Mouse (Mus musculus) brain, adult 2 months (tissue): ENCODE results near the gene Fsd1.

Source experiments
- DNase-seq: peaks from one replicate; pipeline ENCODE4 v3.0.0; 2011; ENCODE audit warnings: low read depth, low spot score

Gene Fsd1

DNA sequence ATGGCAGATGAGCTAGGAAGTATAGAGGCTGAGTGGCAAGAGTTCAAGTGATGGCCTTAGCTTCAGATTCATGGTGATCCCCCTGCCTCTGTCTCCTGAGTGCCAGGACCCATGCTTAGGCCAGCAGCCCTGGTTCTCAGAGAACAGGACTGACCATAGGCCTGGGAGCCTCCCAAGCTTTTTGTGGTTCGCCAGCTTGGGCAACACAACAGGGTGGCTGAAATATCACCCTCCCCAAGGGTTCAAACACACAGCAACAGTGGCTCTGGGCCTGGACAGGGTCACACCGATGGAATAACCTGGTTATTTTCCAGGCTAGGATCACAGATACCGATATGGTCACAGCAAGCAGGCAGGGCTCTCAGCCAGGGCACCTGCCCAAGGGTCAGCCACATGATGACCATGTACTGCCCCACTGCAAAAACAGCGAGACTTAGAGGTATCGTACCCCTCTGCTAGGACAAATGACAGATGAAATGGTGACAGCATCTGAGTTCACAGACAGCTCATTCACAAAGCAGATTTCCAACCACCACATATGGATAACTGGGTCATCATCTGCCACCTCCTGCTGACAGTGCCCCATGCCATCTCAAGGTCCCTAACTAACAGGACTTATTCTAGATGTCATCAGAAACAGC, 41.6 kb downstream of the Fsd1 start:
- peak; percentile 84 for DNase-seq

DNA sequence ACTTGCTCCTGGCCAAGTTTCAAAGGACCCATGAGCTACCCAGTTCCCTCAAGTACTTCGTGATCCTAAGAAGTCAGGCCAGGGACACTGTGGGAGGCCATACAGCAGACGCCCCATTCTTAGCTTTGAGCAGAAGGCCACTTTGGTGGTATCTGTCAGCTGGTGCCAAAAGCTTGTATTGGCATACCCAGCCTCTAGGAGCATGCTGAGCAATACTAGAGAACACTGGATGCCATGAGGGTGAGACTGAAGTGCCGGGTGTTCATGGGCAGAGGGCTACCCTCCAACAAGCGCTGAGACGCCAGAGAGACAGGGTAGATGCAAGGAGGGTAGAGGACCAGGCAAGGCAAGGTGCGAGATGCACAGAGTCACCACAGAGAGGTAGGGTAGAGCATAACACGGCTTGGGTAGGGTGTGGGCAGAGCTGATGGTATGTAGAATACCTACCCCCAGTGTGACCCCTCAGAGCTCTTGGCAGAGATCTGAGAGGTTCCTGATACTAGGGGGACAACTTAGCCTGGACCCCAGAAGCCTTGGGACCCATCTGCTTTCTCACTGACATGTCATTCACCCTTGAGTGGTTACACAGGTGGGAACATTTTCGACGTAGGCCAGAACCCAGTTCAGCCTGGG, 44.0 kb downstream of the Fsd1 start:
- DNase-seq = peak; percentile 27

DNA sequence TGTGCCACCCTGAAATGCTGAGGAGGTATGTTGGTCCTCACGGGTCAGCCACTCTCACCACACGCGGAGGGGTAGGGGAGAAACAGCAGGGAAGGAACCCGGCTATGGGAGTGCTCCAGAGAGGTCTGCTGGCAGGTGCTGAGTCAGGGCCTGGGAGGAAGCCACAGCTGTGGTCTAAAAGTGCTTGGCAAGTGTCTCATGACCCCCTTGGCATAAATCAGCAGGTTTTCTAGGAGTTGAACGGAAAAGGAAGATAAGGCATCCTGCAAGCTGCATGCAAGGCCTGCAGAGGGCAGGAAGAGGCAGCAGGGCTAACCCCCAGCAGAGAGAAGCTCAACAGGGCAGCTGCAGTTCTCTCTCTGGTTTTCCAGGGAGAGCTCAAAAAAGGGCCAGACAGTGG, 44.6 kb downstream of the Fsd1 start:
- DNase-seq = peak; percentile 62

DNA sequence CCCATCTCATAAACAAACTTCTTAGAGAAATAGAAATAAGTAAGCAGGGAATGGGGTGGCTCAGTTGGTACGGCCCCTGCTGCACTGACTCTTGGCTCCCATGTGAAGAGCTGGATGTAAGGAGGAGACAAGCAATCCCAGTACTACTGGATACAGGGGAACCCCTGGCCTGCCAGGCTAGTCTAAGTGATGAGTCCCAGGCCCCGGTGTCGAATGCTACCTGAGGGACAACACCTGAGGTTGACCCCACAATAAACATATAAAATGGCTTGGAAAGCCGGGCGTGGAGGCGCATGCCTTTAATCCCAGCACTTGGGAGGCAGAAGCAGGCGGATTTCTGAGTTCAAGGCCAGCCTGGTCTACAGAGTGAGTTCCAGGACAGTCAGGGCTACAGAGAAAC, 45.1 kb downstream of the Fsd1 start:
- DNase-seq = no peak

DNA sequence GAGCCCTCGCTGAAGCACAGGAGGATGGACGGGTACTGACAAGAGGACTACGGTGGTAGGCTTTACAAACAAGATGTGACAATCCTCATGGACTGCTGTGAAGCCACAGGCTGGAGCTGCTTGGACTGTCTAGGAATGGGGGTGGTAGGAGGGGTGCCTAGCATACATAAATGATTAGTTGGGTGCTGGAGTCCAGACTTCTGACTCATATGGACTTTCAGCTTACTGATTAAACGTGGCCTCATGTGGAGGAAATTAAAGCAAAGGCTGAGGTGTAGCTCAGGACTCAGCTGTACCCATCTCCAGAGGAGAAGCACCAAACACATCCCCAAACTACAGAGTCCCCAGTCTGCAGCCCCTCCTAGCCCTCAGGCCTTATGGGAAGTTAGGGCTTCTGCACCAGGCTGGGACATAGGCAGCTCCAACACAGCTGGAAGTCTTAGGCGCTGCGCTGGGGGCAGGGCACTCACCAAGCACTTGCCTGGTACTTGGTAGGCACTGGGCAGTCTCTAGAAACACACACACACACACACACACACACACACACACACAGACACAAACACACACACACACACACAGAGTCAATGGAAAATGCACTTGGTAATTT, 45.9 kb downstream of the Fsd1 start:
- DNase-seq = no peak

DNA sequence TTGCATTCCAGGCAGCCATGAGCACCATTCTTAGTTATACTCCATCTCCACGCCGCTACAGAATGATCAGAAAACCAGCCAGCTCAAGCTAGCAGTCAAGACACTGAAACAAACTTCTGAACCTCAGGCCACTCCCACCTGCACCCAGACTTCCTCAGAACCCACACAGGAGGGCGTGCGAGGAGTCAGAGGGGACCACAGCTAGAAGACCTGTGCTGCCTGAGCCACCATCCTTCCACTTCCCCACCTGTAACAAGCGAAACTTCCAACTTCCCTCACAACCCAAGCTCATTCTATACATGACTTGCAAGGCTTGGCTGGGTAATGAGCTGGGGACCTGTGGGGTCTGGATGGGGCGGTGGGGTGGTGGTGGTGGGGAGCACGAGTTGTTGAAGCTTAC, 46.5 kb downstream of the Fsd1 start:
- no peak for DNase-seq

DNA sequence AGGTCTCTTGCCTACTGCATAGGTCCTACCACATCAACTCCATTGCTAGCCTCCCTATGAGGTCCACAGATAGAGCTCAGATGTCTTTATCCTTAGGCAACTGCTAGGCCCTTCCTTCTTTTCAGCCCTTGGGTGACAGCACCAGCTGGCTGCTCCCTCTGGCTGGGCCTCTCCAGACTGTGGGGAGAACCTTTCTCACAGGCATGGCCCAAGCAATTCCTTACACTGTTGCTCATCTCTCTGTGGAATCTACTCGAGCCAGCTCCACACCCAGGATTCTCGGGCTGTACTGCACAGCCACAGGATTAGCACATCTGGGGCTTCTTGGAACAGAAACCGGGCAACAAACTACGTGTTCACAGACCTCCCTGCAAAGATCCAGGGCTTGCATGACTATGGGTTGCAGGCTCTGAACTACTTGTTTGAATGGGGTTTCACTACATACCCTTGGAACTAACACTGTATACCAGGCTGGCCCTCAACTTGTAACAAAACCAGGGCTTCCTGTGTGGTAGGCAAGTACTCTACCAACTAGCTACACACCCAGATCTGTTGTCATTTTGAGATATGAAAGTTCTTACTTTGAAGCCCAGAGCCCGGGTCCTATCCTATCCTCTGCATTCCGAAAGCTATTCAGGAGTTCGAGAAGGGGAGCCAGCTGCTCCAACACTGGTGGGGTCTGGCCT, 47.9 kb downstream of the Fsd1 start:
- DNase-seq = no peak

DNA sequence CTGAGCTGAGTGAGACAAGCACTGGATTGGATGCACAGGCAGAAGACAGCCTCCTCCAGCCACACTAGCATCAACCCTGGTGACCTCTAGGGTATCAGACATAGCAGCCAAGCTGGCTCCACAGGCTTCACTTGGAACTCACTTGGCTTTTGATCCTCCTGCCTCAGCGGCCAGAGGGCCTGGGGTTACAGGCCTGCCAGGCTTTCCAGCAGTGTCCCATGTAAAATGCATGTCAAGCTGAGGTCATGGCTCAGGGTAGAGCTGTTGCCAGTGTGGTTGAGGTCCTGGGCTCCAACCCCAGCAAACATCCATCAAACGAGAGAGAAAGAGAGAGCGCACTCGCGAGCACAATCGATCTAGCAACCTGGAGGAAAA, 48.4 kb downstream of the Fsd1 start:
- no peak for DNase-seq

DNA sequence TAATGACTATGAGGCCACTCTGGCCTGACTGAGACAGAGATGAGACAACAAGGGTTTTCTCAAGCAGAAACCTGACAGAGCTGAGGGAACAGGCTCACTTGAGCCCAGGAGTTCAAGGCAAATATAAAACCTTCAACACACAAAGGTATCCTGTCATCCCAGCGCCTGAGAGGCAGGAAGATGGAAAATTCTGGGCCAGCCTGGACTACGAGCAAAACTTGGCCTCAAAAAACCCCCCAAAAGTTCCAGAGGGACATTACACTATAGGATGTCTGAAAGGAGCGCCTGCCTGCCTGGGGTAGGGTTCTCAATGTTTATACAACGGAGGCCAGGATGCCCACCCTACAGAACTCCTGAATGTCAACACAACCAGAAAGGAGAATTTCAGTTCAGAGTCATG, 48.9 kb downstream of the Fsd1 start:
- no peak for DNase-seq

DNA sequence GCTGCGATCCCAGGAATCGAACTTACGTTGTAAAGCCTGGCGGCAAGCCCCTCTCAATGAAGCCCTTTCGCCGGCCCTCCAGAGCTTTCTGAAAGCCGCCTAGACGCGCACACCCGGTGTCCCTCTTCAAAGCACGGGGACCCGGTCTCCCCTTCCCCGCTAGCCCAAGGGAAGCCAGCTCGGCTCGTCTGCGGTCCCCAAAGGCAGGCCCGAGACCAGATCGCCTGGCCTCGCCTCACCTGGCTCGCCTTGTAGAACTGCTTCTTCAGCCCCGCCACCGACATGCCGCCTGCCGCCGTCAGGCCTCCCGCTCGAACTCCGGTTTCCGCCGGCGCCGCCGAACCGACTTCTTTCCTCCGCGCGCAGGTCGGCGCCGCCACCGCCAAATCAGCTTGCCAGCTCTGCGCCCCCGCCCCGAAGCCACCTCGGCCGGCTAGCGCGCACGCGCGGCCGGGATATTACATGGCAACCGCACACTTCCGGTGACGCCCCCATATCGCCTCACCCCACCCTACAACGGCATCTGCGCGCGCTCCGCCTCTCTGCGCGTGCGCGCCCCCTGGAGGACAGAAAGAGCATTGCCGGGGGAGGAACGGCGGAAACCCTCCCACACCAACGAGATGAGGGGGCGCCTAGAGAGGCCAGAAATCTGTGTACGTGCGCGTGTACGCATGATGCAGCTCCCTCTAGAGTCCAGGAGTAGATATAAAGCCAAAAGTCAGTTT, 50.0 kb downstream of the Fsd1 start, which contains the start of gene Sh3gl1:
Gene Sh3gl1 (minus strand): TSS at position 460 of the 725 bp plus-strand sequence.
- peak; percentile 99 for DNase-seq

DNA sequence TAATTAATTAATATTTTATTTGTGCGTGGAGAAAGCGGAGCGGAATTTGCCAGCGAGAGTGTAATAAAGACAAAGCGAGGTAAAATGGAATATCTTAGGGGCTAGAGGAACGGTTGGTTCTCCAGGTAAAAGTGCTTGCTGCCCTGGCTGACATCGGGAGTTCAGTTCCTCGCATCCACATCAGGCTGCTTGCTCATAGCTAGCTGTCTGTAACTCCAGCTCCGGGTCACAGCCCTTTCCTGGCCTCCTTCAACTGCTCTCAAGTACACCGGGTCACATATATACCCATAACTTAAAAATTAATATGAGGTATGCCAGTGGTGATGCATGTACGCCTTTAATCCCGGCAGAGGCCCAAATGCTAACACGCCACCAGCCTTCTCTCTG, 50.6 kb downstream of the Fsd1 start:
- DNase-seq = no peak

DNA sequence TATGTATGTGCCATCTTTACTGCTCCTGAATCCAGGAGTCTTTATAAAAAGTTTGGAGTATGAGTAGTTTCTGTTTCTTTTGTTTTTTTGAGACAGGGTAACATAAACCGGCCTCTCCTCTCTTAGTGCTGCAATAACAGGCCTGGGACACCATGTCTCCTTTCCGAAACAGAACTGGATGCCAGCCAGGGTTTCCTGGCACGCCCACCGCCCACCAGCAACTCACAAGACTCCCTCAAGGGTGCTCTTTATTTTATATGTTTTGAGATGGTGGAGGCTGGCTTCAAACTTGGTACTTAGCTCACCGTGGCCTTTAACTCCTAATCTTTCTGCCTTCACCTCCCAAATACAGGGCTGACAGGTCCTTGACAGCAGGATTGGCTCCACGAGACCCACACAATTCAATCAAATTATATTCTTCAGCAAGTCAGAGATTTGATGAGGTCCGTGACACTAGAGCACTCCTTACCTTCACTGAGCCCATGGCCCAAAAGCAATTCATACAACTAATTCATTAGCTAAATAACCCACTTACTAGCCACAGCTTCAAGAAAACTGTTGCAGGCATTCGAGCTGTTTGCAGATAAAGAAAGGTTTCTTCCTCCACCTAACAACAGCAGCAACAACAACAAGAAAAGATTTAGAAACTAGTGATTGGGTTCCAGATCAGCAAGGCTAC, 52.4 kb downstream of the Fsd1 start:
- DNase-seq = no peak

DNA sequence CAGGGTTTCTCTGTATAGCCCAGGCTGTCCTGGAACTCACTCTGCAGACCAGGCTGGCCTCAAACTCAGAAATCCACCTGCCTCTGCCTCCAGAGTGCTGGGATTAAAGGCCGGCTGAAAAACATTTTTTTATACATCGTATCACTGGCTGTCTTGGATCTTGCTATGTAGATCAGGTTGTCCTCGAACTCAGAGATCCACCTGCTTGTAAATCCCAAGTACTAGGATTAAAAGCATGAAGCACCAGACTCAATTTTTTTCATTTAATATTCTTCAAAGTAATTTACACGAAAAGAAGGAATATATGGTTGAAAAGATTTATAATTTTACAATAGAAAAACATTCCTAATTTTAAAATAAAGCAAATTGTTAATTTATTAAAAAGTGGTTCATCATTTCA, 53.0 kb downstream of the Fsd1 start:
- DNase-seq = no peak

DNA sequence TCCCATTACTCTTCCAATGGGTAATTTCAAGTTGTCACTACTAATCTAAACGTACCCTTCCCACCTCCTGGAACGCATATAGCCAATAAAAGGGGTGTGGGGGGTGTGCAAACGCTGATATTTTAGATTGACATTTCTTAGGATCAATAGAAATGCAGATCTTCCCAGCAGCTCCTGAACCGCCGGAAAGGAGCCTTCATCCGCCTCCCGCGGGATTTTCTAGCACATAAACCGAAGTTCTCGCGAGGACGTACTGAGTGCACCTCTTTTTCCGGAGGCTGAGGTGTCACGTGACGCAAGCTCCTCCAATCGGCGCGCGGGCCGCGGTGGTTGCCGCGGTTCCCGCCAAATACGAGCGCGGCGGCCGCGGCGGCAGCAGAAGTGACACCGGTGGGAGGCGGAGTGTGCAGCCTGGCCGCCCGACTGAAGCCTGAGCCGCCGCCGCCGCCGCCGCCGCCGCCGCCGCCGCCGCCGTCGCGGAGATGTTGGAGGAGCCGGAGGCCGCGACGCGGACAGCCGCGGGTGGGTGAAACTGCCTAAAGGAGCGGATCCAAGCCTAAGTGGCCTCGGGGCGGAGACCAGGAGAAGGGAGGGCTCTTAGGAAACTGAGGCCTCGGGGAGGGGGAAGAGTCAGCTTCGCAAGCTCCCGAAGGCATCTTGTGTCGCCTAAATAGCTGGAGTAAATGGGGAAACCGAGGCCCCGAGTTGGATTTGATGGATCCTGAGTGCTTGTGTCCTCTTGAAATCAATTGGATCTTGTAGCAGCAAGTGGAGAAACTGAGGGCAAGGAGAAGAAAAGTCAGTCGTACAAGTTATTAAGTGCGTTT, 53.9 kb downstream of the Fsd1 start, which contains the start of gene Chaf1a:
Gene Chaf1a (plus strand): TSS at position 410 of the 827 bp plus-strand sequence.
- DNase-seq = peak; percentile 99

DNA sequence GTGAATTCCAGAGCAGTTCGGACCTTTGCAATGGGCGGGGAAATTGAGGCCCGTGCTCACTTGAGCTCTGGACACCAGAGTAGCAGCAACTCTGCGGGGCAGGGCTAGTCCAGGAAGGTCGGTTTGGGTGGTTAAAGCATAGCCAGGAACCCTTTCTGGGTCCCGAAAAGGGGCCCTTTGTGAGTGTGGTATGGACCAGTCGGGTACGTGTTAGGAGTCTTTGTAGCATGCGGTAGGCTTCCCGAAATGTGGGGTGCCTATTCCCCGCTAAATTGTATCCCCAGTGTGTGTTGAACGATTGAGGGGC, 54.5 kb downstream of the Fsd1 start:
- DNase-seq = no peak
